ENCODE assay signal across 8 mouse cellular contexts in genomic region chr17:35301645-35302258, GRCm38 (mm10). TPM values are rescaled to one million over a fixed set of nuclear protein-coding genes. Genes with fewer than 3 reads are reported as not detected.
DNase-seq lines count a peak whose midpoint lies in the region.
"Had no signal": no experiment of that assay in that cellular context is flagged by ENCODE, and none has a peak within 500 bp of the region (broad histone marks: within the 10 kb centered on the region; RNA-seq: fewer than 3 reads in every experiment).

No protein-coding gene starts in this region.

- H3K4me3 ChIP-seq in embryonic facial prominence, embryonic 10.5 days, result peak overlapping the region; percentile 0; the same call in 1 of the 2 replicates
- H3K4me3 ChIP-seq: stomach, embryonic 15.5 days had no signal

- no peaks in the 10 kb centered on the region for H3K4me1 ChIP-seq in embryonic facial prominence, embryonic 10.5 days
- H3K4me1 ChIP-seq: stomach, embryonic 15.5 days had no signal

- WGBS in embryonic facial prominence, embryonic 10.5 days, result 27% methylated on average over 13 of the region's 13 CpGs

- DNase-seq in ES-CJ7 (ENCODE audit: low read depth, low spot score), result peak; percentile 82
- DNase-seq in adrenal gland, postnatal 10 days, result peak; percentile 98
- peak; percentile 84 for DNase-seq in embryonic facial prominence, embryonic 10.5 days (ENCODE audit: low spot score)
- DNase-seq in heart, postnatal 10 days, result peak; percentile 88 to 95
- peak; percentile 83 to 86 for DNase-seq in layer of hippocampus, postnatal 14 days (ENCODE audit: low spot score in 2 of 2)
- peak; percentile 82 to 92 for DNase-seq in lung, postnatal 4 days
- DNase-seq in right cerebral cortex, postnatal 4 days, result peak; percentile 98

- H3K36me3 ChIP-seq in embryonic facial prominence, embryonic 10.5 days (replicated peaks), result no peaks in the 10 kb centered on the region
- H3K36me3 ChIP-seq: stomach, embryonic 15.5 days had no signal

- H3K27ac ChIP-seq in embryonic facial prominence, embryonic 10.5 days (replicated peaks), result no peak overlapping the region
- H3K27ac ChIP-seq: stomach, embryonic 15.5 days had no signal

- H3K9me3 ChIP-seq in embryonic facial prominence, embryonic 10.5 days, result peaks cover 4% of the 10 kb centered on the region; the same call in 1 of the 2 replicates
- H3K9me3 ChIP-seq: stomach, embryonic 15.5 days had no signal

- 0 out of 2 replicates have a peak, but pooled peaks cover 6% of the 10 kb centered on the region for H3K27me3 ChIP-seq in embryonic facial prominence, embryonic 10.5 days (replicated peaks; ENCODE audit: low read depth, poor library complexity, severe bottlenecking)

- intact Hi-C loops in heart, postnatal 10 days (cut with DNase I), result loop anchor here (1.0 to 2.0 kb wide), 2 partner anchors 33 to 43 kb away; no protein-coding TSS in a partner anchor

RNA-seq across cellular contexts. Expression of gene H2-Q1, which starts 18.5 kb away (rescaled TPM):
- 1 to 10 TPM; 1.4 to 1.5 TPM for total RNA-seq in adrenal gland, postnatal 10 days (2021)
- polyA plus RNA-seq in embryonic facial prominence, embryonic 10.5 days (2016; fragmentation: Nextera tagmentation; extraction: Ambion mirVana), result not detected in 2 replicates
- 1 to 10 TPM in 1 of 2 experiments, under 1 TPM in 1; 0.55 to 1.1 TPM for total RNA-seq in heart, postnatal 10 days (2021)
- total RNA-seq in layer of hippocampus, postnatal 14 days (2021), result under 1 TPM; 0.21 to 0.25 TPM

RNA-seq across cellular contexts. Expression of gene H2-D1, which starts 39.2 kb away (rescaled TPM):
- total RNA-seq in adrenal gland, postnatal 10 days (2021), result 100 to 1,000 TPM; 105 to 116 TPM
- 30.3 and 32.9 TPM in 2 replicates for polyA plus RNA-seq in embryonic facial prominence, embryonic 10.5 days (2016; fragmentation: Nextera tagmentation; extraction: Ambion mirVana)
- total RNA-seq in heart, postnatal 10 days (2021), result 10 to 100 TPM; 67.7 to 69.9 TPM
- 10 to 100 TPM; 14.5 to 14.8 TPM for total RNA-seq in layer of hippocampus, postnatal 14 days (2021)

RNA-seq across cellular contexts. Expression of gene H2-Q2, which starts 40.3 kb away (rescaled TPM):
- 1 to 10 TPM in 1 of 2 experiments, under 1 TPM in 1; 0.70 to 1.4 TPM for total RNA-seq in adrenal gland, postnatal 10 days (2021)
- 0.75 and 0.88 TPM in 2 replicates for polyA plus RNA-seq in embryonic facial prominence, embryonic 10.5 days (2016; fragmentation: Nextera tagmentation; extraction: Ambion mirVana)
- 1 to 10 TPM in 1 of 2 experiments, under 1 TPM in 1; 0.89 to 1.2 TPM for total RNA-seq in heart, postnatal 10 days (2021)
- under 1 TPM; 0.52 to 0.74 TPM for total RNA-seq in layer of hippocampus, postnatal 14 days (2021)

Comparison
In these comparisons a context has a peak if more than half of its experiments do, and no peak if none do; other contexts are left out.
1. RNA of gene H2-D1, which starts 39.2 kb away (total RNA-seq): 105 to 116 TPM in adrenal gland, postnatal 10 days and 67.7 to 69.9 TPM in heart, postnatal 10 days; 14.5 to 14.8 TPM in layer of hippocampus, postnatal 14 days; every median in the first group is over 4 times any median in the second.
2. Peak in every context shown above with its lines, with median percentiles within 50 percentile points of each other: DNase-seq.